ENCODE assay signal across 21 mouse cellular contexts in the genomic region with DNA sequence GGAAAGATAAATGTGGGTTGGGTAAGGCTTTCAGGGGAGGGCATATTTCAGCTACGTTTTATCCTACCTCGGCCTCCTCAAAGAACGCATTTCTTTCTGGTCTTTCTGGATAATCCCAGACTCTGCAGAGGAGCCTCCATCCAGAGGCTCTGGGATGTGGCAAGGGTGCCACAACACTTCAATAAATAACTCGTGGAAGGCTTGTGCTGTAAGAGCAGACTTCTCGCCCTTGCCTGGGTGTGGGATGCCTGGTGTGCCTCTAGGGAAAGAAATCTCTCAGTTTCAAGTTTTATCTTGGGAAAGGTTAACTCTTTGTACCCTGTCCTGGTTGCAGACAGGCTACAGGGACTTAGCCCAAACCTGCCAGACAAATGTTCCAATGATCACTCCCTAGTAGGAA. TPM values are rescaled to one million over a fixed set of nuclear protein-coding genes. Genes with fewer than 3 reads are reported as not detected.
"Had no signal": no experiment of that assay in that cellular context is flagged by ENCODE, and none has a peak within 500 bp of the region (broad histone marks: within the 10 kb centered on the region; RNA-seq: fewer than 3 reads in every experiment).

No protein-coding gene starts in this region.

- H3K4me3 ChIP-seq: lung, embryonic 15.5 days; megakaryocyte, embryonic 14.5 days; midbrain, embryonic 13.5 days; midbrain, embryonic 15.5 days; neural tube, embryonic 12.5 days; stomach, embryonic 15.5 days had no signal

- H3K27ac ChIP-seq: lung, embryonic 15.5 days; macrophage; midbrain, embryonic 13.5 days; midbrain, embryonic 15.5 days; neural tube, embryonic 12.5 days; stomach, embryonic 15.5 days; stomach, postnatal 0 days had no signal

- DNase-seq: liver, postnatal 0 days; lung, adult 2 months; lung, postnatal 14 days; lung, postnatal 36 days; thymus, adult 2 months; thymus, postnatal 25 days; thymus, postnatal 4 days had no signal

RNA-seq across cellular contexts. Expression of gene F830045P16Rik, which starts 33.2 kb away (rescaled TPM):
- total RNA-seq: megakaryocyte progenitor cell, adult 5-6 weeks had no signal
- polyA plus RNA-seq: liver, postnatal 0 days; lung, adult 2 months; lung, embryonic 15.5 days; lung, postnatal 0 days; midbrain, embryonic 13.5 days; midbrain, embryonic 15.5 days; midbrain, postnatal 0 days; neural tube, embryonic 12.5 days; neural tube, embryonic 14.5 days; testis, adult 2 months; urinary bladder, adult 2 months had no signal
